Mouse (Mus musculus) brain, adult 2 months (tissue): ENCODE results near the gene Trim67.
A peak's percentile ranks its signal among the peaks of the same experiment; 100 is the strongest.
"Not testable (repeated sequence)": the region's sequence is repeated elsewhere in the genome, so short reads cannot be mapped to it uniquely, and the experiment has no call there.

Experiments
- DNase-seq: peaks from one replicate; pipeline ENCODE4 v3.0.0; 2011; ENCODE audit warnings: low read depth, low spot score

Gene Trim67

DNA sequence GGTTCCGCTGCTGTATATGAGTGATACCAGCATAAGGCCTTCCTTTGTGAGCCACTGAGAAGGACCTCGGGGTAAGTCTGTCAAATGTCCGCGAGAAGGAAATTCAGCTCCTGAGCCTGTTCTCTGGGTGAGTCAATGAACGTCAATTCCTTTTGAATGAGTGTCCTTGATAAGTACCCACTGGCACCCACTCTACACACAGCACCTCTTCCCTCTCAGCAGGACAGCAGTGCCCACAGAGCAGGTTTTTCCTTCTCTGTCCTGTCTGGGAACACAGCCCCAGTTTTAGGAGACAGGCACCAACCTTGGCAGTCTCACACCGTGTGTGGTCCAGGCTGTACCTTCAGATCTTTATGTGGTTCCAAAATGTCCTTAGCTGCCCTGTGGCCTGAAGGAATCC lies 39.0 kb downstream of the Trim67 start:
- DNase-seq, result no peak

DNA sequence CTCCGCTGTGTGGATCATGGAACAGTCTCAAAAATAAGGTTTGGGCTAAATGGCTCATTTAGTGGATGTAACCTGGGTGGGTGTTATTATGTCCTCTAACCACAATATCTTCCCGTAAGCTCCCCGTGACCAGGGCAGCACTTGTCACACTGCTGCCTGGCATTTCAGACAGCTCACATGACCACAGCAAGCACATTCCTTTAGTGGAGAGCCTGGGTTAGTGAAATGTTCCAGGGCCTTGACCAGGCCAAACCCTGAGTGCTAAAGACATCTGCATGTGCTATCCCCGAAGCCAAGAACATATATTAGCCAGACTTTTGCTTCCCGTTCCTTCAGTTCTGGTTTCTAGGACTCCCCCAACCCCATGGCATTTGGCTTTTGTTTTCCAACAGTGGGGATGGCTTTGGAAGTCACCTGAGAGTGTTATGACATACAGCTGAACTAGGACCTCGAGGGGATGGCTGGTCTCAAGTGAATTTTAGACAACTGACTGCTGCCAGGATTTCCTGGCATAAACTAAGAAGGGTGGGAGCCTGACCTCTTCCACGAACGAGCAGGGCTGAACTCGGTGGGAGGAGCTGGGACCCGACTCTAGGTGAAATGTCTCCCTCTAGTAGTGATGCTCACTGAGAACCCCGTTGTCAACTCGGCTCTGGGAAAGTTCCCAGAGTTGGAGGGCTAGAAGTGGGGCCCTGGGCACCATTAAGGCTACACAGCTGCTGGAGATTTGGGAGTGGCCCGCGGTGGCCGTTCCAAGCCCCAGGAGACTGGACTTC lies 40.7 kb downstream of the Trim67 start:
- no peak for DNase-seq

DNA sequence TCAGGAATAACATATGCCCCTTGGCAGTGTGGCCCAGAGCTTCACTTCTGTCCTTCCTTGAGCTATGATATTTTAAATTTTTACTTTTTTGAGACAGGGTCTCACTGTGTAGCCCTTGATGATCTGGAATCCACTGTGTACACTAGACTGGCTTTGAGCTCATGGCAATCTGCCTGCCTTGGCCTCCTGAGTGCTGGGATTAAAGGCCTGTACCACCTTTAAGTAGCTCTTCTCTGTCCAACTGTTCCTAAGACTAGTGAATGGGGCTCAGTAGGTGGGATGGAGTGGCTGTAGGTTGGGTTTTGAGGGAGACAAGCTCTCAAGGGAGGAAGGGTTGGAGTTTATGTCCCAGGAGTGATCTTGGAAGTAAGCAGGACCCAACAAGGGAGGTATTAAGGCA lies 43.0 kb downstream of the Trim67 start:
- DNase-seq, result no peak

DNA sequence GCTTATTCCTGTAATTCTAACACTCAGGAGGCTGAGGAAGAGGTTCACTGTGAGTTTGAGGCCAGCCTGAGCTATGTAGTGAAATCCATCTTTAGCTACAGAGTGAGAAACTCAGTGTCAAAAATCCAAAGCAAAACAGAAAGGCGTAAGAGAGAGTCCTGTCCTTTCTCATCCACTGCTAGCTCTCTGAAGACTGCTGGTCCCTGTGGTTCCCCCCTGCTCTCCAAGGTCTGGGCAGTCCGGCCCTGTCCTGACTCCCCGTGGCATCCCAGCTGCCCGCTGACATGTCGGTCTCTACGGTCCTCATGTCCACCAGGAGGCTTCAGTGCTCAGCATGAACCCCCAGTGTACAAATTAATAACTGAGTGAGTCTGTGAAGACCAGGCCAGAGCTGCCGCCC lies 43.4 kb downstream of the Trim67 start:
- DNase-seq, result no peak

DNA sequence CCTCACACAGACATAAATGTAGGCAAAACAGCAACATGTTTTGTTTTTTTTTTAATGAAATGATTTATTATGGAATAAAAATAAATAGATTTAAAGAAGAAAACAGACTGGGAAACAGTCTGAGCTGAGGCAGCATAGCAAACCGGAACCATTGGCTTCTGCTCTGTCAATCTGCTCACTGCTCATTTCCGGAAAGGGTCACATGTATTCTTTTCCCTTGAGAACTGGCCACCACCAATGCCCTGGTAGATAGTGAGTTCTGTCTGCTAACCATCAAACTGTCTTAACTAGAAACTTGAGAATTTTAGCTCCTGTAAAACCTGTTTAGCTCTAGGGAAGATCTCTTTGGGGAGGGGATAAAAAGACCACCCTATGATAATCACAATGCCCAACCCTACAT lies 44.0 kb downstream of the Trim67 start:
- no peak for DNase-seq

DNA sequence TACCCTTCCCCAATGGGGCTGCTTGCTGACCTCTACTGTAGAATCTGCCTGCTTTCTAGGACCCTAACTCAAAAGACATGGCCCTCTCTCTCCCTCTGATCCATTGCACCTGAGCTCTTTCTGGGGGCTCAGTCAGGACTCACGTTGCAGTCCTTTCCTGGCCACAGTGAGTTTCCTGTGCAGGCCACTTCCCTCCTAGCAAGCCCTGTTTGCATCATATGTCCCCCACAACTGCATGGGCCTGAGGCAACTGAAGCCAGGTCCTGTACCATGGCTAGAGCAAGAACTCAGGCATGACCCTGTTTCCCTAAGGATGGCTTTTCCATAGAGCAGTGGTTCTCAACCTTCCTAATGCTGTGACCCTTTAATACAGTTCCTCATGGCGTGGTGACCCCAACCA lies 45.1 kb downstream of the Trim67 start:
- DNase-seq, result no peak

DNA sequence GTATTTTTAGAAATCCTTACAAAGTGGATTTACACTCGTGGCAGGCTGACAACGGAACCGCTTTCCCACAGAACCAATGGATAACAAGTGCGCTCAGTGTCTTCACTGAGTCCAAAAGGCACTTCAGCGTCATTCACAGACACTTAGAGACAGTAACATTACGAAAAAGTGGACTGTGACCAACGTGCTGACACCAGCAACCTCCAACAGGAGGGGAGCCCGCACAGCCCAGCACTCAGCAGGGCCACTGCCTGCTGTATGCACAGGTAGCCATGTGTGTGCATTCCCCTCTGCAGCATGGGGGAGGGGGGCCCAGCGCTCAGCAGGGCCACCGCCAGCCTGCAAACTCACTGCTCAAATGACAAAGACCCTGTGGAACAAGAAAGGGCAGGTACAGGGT lies 46.5 kb downstream of the Trim67 start:
- no peak for DNase-seq

DNA sequence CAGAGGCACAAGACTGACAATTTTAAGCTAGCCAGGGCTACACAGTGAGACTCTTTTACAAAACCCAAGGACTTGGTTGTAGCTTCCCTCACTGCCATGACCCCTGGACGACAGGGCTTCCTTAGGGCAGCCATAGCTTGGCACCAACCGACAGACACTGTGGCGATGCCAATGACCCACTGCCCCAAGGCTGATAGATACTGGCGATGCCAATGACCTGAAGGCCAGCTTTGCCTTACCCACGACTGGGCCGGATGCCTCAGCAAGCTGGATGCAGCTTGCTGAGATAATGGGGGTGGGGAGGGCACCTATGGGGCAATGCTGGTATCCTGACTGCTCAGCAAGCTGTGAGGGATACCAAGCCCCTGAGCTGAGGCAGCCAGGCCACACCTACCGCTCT lies 48.0 kb downstream of the Trim67 start:
- no peak for DNase-seq

DNA sequence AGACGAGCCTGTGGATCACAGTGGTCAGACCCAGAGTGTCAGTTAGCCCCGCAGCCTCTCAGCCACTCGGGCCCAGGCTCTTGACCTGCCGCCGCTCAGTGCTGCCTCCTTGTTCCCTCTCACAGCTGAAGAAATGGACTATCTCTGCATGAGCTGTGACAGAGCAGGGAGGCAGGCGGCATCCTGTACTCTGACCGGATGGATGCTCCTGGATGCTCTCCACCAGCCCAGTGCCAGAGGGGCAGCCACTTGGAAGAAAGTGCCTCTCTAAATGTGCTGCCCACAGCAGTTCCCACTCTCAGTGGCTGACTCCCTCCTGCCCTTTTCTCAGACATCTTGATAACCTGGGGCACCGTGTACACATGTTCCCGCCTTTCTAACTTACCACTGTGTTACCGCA lies 48.9 kb downstream of the Trim67 start:
- peak; percentile 17 for DNase-seq

DNA sequence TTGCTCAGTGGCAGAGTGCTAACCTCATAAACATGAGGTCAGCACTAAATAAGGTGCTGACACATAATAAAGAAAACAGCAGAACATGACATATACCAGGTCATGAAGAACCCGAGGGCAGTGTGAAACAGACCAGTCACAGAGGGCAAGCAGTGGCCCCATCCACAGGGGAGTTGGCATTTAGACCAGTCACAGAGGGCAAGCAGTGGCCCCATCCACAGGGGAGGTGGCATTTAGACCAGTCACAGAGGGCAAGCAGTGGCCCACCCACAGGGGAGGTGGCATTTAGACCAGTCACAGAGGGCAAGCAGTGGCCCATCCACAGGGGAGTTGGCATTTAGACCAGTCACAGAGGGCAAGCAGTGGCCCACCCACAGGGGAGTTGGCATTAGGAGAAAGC lies 50.0 kb downstream of the Trim67 start:
- not testable (repeated sequence) for DNase-seq

DNA sequence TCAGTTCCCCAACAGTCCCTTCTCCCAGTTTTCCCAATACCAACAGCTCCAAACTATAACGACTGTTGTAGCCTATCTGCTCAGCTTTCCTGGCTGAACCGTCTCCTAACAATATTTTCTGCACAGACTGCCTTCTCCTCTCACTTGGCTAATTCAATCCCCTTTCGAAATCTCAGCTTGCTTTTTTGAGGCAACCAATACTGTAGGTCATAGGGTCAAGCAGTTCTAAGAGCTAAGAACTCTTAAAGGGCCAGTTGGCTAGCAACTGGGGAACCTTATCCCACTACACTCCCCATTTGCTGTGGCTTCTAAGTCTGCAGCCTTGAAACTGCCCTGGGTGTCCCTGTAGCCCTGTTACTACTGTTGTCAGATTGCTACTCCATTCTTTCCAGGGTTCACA lies 52.2 kb downstream of the Trim67 start:
- no peak for DNase-seq

DNA sequence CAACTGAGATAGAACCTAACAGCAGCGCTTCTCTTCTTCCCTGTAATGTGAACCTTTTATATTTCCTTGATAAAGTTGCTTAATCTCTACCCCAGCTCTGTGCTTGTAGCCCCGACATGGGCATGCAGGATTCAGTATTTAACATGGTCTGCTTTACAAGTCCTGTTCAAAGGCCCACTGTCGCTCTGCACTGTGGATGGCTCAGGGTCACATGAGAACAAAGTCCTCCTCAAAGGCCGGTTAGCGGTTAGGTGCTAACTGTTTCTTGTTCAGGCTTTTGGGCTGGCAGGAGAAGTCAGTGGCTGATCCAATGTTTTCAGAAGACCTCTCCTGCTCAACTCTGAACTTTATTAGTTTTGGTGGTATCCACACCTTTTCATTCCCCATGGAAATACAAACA lies 52.7 kb downstream of the Trim67 start:
- DNase-seq, result no peak

DNA sequence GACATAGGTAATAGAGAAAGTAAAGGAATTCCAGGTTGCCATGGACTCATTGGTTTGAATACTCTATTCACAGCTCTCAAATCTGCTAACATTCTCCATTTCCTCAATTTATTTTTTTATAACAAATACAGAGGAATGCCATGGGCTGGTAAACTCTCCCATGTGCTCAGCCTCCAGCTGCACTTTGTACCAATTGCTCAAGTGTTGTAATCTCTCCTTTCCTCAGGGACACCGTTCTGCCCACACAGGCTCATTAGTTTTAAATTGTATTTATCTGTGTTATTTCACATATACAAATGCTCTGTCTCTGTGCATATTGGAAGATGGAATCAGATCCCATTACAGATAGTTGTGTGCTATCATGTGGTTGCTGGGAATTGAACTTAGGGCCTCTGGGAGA lies 60.6 kb downstream of the Trim67 start:
- no peak for DNase-seq

DNA sequence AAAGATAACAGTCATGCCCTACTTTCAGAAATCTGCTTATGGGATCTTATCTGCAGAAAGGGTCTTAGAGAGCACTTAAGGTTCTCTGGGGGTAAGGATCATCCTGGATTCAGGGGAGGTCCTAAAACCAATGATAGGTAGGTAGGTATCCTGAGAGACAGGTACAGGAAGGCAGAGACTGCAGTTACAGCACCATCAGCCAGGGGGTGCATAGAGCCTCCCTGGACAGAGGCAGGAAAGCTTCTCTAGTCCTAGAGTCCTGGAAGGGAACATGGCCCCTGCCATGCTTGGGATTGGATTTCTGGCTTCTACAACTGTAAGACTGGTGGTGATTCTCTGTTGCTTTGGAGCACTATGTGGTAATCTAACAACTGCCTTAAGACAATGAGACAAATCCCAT lies 66.6 kb downstream of the Trim67 start:
- DNase-seq, result peak; percentile 13

DNA sequence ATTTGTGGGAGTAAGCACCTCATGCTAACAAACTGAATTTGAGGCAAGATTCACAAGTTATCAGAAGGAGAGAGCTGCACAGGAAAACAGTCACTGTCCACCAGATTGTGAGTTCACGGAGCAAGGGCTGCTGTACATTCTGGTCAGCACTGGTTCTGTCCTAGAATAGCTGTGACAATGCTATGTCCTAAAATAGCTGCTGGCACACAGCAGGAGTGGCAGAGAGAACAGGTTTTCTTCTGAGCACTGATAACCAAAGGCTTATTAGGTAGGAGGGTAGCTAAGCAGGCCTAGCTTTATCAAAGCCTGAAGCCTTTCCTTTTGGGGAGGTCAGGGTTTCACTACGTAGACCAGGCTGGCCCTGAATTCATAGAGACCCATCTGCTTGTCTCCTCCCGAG lies 67.3 kb downstream of the Trim67 start:
- DNase-seq, result peak; percentile 47

DNA sequence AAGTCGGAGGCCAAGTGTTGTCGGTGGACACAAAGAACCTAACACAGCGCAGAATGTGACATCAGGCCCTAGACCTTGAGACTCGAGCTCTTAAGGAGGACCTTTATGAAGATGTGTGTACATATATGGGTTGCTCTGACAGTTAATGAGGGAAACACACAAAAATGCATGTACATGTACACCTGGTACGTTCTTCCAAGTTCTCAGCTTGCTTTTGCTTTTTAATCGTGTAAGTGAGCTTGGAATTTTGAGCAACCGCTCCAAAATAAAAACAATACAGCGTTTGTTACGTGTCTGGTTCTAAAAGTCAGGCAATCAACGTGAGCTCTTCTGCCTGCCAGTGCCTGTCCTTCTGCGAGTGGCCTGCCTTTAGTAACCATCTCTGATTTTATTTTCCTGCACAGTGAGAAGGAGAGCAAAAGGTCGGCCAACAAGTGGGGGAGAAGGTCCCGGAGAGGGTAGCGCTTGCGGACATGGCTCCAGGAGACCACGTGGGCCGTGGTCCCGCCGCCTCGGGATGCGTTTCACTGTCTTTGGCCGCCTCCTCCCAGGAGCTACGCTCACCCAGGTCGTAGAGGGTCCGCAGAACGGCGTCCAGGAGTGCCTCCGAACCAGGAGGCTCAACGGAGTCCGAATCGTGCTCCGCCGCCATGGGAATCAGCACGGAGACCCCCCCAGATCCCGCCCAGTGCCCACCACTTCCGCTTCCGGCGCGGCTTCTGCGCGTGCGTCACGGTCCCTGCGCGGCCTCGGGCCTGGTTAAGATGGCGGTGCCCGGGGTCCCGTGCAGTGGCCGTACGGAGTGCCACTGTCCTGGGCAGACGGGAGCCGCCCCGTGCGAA lies 69.7 kb downstream of the Trim67 start, which contains the start of the genes Gnpat and 2810004N23Rik:
TSS of gene Gnpat (plus strand) at position 713 of the 842 bp plus-strand sequence.
TSS of gene 2810004N23Rik (minus strand) at position 800 of the 842 bp plus-strand sequence.
- peak; percentile 94 for DNase-seq

DNA sequence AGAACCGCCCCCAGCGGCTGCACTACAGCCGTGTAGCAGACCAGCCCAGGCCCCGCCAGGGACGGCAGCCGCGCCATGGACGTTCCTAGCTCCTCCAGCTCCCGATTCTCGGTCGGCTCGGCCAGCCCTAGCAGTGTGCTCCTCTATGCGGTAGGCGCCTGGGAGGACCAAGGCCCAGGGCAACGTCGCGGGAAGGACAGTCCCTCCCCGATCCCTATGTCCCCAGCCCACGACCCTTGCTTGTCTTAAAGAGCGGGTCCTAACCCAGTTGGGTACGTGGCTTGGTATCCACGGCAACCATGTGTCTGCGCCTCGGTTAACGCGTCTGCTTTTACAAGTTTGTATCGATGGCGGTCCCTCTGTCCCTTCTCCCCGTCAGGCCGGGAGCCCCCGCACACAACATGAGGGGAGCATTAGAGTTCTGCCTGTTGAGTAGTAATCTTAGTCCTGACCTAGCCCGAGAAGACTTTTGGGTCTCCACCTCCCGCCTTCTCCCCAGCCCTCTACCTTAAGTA lies 70.3 kb downstream of the Trim67 start:
- peak; percentile 51 for DNase-seq

DNA sequence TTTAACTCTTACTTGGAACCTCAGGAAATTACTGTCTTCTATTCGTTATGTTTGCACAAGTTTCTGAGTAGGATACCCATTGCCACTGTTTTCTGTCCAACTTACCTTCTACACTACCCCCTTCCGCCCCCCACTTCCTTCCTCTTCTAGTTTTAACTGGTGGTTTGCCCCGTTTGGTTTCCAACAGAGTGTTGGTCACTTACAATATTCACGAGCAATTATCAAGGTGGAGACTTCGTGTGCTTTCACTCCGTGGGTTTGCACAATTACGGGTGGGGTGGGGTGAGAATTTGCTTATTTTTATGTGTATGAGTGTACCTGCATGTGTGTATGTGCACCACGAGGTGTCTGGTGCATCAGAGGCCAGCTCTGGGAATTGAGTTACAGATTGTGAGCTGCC lies 70.8 kb downstream of the Trim67 start:
- DNase-seq, result no peak

DNA sequence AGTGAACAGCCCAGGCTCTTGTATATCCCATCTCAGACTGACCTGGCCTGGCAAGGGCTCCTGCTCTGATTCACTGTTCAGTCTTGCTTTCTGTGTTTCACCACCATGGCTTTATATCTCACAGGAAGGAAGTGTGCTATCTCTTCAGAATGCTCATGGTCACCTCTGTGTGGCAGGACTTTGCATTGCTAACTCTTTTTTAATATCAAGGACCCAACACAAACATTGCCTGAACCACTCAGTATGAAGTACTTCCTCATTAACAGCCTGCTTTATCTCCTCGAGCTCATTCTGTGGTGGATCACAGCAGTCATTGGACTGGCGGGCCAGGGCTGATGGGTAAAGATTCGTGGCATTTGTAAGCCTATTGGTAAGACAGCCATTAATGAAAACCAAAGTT lies 73.8 kb downstream of the Trim67 start:
- no peak for DNase-seq

DNA sequence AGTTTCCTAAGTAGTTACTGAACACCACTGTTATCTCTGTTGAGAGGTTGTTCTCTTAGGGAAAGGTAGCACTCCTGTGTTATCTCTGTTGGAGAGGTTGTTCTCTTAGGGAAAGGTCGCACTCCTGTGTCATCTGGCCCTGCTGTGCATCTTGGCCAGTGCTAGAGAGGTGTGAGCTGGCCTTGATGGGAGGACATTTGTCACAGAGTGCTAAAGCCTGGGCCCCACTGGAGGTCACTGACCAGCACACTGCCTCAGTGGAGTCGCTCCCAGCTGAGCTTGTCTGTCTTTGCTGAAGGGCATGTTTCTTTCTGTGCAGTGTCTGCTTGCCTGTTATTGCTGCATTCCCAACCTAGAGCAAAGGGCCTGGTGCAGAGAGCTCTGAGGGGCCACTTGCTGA lies 74.2 kb downstream of the Trim67 start:
- no peak for DNase-seq

DNA sequence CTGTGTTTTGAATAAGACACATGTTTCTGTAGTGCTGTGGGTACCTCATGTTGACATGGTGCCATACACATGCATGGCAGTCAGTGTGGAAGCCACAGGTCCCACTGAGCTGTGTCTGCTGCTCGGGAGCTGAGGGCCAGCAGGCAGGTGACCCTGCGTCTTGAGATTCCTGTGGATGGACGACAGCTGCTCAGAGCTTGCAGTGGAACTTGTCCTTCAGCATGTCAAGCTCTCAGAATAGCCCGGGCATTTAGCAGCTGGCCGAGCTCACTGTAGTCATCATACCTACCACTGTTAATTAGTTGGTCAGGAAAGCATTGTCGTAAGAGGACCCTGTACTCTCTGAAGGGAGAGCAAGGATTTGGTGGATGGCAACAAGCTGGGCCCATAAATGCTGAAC lies 76.8 kb downstream of the Trim67 start:
- no peak for DNase-seq

DNA sequence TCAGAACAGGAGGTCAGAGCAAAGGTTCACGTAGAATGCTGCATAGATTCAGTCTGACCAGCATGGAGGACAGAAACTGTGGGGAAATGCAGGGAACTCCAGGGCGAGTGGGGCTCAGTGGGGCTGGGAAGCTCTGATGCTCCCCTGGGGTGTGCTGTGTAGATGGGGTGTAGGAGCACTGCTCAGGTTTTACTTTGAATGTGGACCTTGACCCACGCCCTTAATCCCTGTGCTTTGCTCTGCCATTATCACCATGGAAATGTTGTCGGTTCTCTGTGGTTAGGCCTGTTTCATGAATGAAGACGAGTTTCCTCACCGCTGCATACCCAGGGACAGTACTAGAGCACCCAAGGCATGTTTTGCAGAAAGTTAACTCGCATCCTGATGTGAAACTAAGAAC lies 78.6 kb downstream of the Trim67 start:
- DNase-seq, result no peak

DNA sequence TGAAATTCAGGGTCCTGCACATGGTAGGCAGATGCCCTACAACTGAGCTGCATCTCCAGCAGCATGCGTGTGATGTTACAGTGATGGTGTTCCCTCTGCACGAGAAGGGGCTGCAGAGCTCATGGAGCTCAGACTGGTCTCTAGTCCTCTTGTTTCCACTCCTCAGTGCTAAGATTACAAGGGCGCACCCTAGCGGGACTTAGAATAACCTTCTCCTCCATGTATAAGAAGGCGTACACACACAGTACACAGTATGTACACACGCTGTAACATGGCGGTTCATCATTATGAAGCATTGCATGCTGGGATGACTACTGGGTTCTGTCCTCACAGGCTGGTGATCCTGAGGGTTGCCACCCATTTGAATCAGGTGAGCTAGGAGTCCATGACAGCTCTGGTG lies 79.2 kb downstream of the Trim67 start:
- no peak for DNase-seq
